Mouse (Mus musculus): Measurements from ENCODE around the gene Tert. TPM values are rescaled to one million over a fixed set of nuclear protein-coding genes. Genes with fewer than 3 reads are reported as not detected.

Gene Tert
- polyA plus RNA-seq, 1 experiment from 2014 or later = 4.2 TPM

GRCm38 (mm10) chr13:73646397-73647087, 19.8 kb downstream of the Tert start:
- ATAC-seq (ENCODE audit: low FRiP score, low TSS enrichment) = no peak
- no peak overlapping the region for H3K27ac ChIP-seq (replicated peaks; ENCODE audit: low read depth, low read length)
- H3K4me2 ChIP-seq (ENCODE audit: low read length) = no peak overlapping the region
- no peak overlapping the region for H3K4me3 ChIP-seq (replicated peaks; ENCODE audit: low read depth, low read length)
- no peaks in the 10 kb centered on the region for H3K4me1 ChIP-seq (ENCODE audit: control insufficient read depth, insufficient read depth, low read length)
- no peak overlapping the region for H3K9ac ChIP-seq (replicated peaks; ENCODE audit: low read length)
- H3K36me3 ChIP-seq (ENCODE audit: control insufficient read depth, insufficient read depth, low read length) = 0 out of 2 replicates have a peak, but pooled peaks cover 6% of the 10 kb centered on the region
- no peaks in the 10 kb centered on the region for H3K27me3 ChIP-seq (ENCODE audit: control insufficient read depth, insufficient read depth, low read length)
- H3K9me3 ChIP-seq (ENCODE audit: control insufficient read depth, low read length) = 0 out of 2 replicates have a peak, but pooled peaks cover 3% of the 10 kb centered on the region
- WGBS = 42% methylated on average over 6 of the region's 6 CpGs
- DNase-seq = peak; percentile 73

DNA sequence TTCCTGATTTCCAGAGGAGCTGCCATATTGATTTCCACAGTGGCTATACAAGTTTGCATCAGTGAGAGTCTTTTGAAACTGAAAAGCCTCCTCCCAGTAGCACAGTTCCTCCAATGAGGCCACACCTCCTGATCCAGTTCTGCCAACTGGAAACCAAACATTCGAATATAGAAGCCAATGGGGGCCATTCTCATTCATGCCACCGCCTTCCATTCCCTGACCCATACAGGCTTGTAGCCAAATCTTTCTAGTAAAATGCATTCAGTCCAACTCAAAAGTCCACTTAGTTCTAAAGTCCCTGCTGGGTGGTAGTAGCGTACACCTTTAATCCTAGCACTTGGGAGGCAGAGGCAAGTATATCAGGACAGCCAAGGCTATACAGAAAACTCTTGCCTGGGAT, 26.6 kb downstream of the Tert start:
- 83% methylated on average over 3 of the region's 3 CpGs for WGBS
- Histone ChIP-seq H3K9me3 (ENCODE audit: control insufficient read depth, low read length) (0 out of 2 replicates have a peak, but pooled peaks cover 3% of the 10 kb centered on the region), H3K4me2 (ENCODE audit: low read length) (no peak overlapping the region)

GRCm38 (mm10) chr13:73654976-73655375, 28.3 kb downstream of the Tert start:
- Histone ChIP-seq H3K4me3 (replicated peaks; ENCODE audit: low read depth, low read length) (no peak overlapping the region), H3K4me2 (ENCODE audit: low read length) (no peak overlapping the region), H3K27me3 (ENCODE audit: control insufficient read depth, insufficient read depth, low read length) (no peaks in the 10 kb centered on the region), H3K27ac (replicated peaks; ENCODE audit: low read depth, low read length) (no peak overlapping the region), H3K9ac (replicated peaks; ENCODE audit: low read length) (no peak overlapping the region), H3K36me3 (ENCODE audit: control insufficient read depth, insufficient read depth, low read length) (no peaks in the 10 kb centered on the region), H3K9me3 (ENCODE audit: control insufficient read depth, low read length) (0 out of 2 replicates have a peak, but pooled peaks cover 3% of the 10 kb centered on the region), H3K4me1 (ENCODE audit: control insufficient read depth, insufficient read depth, low read length) (no peaks in the 10 kb centered on the region)
- no peak for DNase-seq
- no peak for ATAC-seq (ENCODE audit: low FRiP score, low TSS enrichment)
- 80% methylated on average over 3 of the region's 3 CpGs for WGBS

More for the DNA sequence above, 26.6 kb downstream of the Tert start:
- H3K27me3 ChIP-seq (ENCODE audit: control insufficient read depth, insufficient read depth, low read length) = no peaks in the 10 kb centered on the region
- no peak overlapping the region for H3K9ac ChIP-seq (replicated peaks; ENCODE audit: low read length)
- no peak for ATAC-seq (ENCODE audit: low FRiP score, low TSS enrichment)
- no peak for DNase-seq
- H3K36me3 ChIP-seq (ENCODE audit: control insufficient read depth, insufficient read depth, low read length) = 0 out of 2 replicates have a peak, but pooled peaks cover 6% of the 10 kb centered on the region
- no peak overlapping the region for H3K4me3 ChIP-seq (replicated peaks; ENCODE audit: low read depth, low read length)
- H3K4me1 ChIP-seq (ENCODE audit: control insufficient read depth, insufficient read depth, low read length) = no peaks in the 10 kb centered on the region
- no peak overlapping the region for H3K27ac ChIP-seq (replicated peaks; ENCODE audit: low read depth, low read length)

- ATAC-seq (ENCODE audit: low FRiP score, low TSS enrichment) = no peak
- H3K36me3 ChIP-seq (ENCODE audit: control insufficient read depth, insufficient read depth, low read length) = no peaks in the 10 kb centered on the region
- H3K4me3 ChIP-seq (replicated peaks; ENCODE audit: low read depth, low read length) = no peak overlapping the region
- H3K4me2 ChIP-seq (ENCODE audit: low read length) = no peak overlapping the region
- no peaks in the 10 kb centered on the region for H3K9me3 ChIP-seq (ENCODE audit: control insufficient read depth, low read length)
- 53% methylated on average over 2 of the region's 2 CpGs for WGBS
- no peak for DNase-seq
- H3K4me1 ChIP-seq (ENCODE audit: control insufficient read depth, insufficient read depth, low read length) = no peaks in the 10 kb centered on the region
- no peak overlapping the region for H3K27ac ChIP-seq (replicated peaks; ENCODE audit: low read depth, low read length)
- no peaks in the 10 kb centered on the region for H3K27me3 ChIP-seq (ENCODE audit: control insufficient read depth, insufficient read depth, low read length)
- no peak overlapping the region for H3K9ac ChIP-seq (replicated peaks; ENCODE audit: low read length)
Observed at GRCm38 (mm10) chr13:73658953-73659352, 32.2 kb downstream of the Tert start.

DNA sequence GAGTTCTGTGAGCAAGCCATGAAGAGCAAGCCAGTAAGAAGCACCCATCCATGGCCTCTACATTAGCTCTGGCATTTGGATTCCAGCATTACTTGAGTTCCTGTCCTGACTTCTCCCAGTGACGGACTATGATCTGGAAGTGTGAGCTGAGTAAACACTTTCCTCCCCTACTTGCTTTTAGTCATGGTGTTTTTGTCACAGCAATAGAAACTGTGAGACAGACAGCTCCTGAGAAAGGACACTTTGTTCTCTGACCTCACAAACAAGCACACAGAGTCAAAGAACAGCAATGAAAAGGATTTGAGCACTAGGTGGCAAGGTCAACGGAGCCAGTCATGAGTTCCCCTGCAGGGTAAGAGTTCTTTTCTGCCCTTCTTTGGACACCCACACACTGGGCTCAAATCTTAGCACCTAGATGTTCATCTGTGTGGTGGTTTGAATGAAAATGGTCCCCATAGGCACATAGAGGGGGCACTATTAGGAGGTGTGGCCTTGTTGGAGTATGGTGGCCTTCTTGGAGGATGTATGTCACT, 33.5 kb downstream of the Tert start:
- Histone ChIP-seq H3K36me3 (ENCODE audit: control insufficient read depth, insufficient read depth, low read length) (no peaks in the 10 kb centered on the region), H3K9ac (replicated peaks; ENCODE audit: low read length) (no peak overlapping the region), H3K27ac (replicated peaks; ENCODE audit: low read depth, low read length) (no peak overlapping the region), H3K4me3 (replicated peaks; ENCODE audit: low read depth, low read length) (no peak overlapping the region), H3K27me3 (ENCODE audit: control insufficient read depth, insufficient read depth, low read length) (no peaks in the 10 kb centered on the region), H3K9me3 (ENCODE audit: control insufficient read depth, low read length) (no peaks in the 10 kb centered on the region), H3K4me2 (ENCODE audit: low read length) (no peak overlapping the region), H3K4me1 (ENCODE audit: control insufficient read depth, insufficient read depth, low read length) (no peaks in the 10 kb centered on the region)
- WGBS = 68% methylated on average over 2 of the region's 2 CpGs
- DNase-seq = no peak
- ATAC-seq (ENCODE audit: low FRiP score, low TSS enrichment) = no peak

GRCm38 (mm10) chr13:73675161-73675560, 48.5 kb downstream of the Tert start:
- no peak for ATAC-seq (ENCODE audit: low FRiP score, low TSS enrichment)

GRCm38 (mm10) chr13:73677853-73678252, 51.1 kb downstream of the Tert start, which contains the start of gene Slc6a18:
TSS of gene Slc6a18 (minus strand) at chr13:73678023.
- no peaks in the 10 kb centered on the region for H3K4me1 ChIP-seq (ENCODE audit: control insufficient read depth, insufficient read depth, low read length)
- no peaks in the 10 kb centered on the region for H3K36me3 ChIP-seq (ENCODE audit: control insufficient read depth, insufficient read depth, low read length)
- H3K9me3 ChIP-seq (ENCODE audit: control insufficient read depth, low read length) = no peaks in the 10 kb centered on the region
- H3K27me3 ChIP-seq (ENCODE audit: control insufficient read depth, insufficient read depth, low read length) = no peaks in the 10 kb centered on the region
- no peak within 1 kb of the TSS for H3K27ac ChIP-seq (replicated peaks; ENCODE audit: low read depth, low read length)
- ATAC-seq (ENCODE audit: low FRiP score, low TSS enrichment) = no peak
- H3K4me2 ChIP-seq (ENCODE audit: low read length) = no peak within 1 kb of the TSS
- H3K4me3 ChIP-seq (replicated peaks; ENCODE audit: low read depth, low read length) = no peak within 1 kb of the TSS
- DNase-seq = no peak
- no peak within 1 kb of the TSS for H3K9ac ChIP-seq (replicated peaks; ENCODE audit: low read length)
- WGBS = 84% methylated on average over 3 of the region's 3 CpGs

More at GRCm38 (mm10) chr13:73675161-73675560, 48.5 kb downstream of the Tert start:
- Histone ChIP-seq H3K27me3 (ENCODE audit: control insufficient read depth, insufficient read depth, low read length) (no peaks in the 10 kb centered on the region), H3K9ac (replicated peaks; ENCODE audit: low read length) (no peak overlapping the region), H3K4me3 (replicated peaks; ENCODE audit: low read depth, low read length) (no peak overlapping the region), H3K27ac (replicated peaks; ENCODE audit: low read depth, low read length) (no peak overlapping the region), H3K4me1 (ENCODE audit: control insufficient read depth, insufficient read depth, low read length) (no peaks in the 10 kb centered on the region), H3K4me2 (ENCODE audit: low read length) (no peak overlapping the region), H3K36me3 (ENCODE audit: control insufficient read depth, insufficient read depth, low read length) (no peaks in the 10 kb centered on the region), H3K9me3 (ENCODE audit: control insufficient read depth, low read length) (no peaks in the 10 kb centered on the region)
- DNase-seq = no peak
- 90% methylated on average over 7 of the region's 7 CpGs for whole genome bisulfite sequencing

DNA sequence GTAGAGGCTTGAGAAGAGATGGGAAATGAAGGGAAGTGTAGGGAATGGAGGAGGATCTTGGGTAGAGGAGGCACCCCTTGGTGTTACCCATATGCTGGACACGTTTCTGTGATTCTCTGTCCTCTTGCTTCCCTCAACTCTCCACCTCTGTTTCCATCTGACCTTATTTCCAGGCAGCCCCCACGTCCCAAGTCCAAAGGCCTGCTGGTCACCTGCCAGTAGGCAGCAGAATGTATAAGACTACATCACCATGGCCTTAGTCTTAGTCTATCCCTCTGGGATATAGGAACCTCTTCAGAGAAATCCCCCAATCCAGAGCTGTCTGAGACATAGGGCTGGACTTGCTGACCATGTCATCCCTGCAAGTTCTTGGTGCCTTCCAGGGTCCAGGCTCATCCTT, 52.6 kb downstream of the Tert start:
- Histone ChIP-seq H3K4me1 (ENCODE audit: control insufficient read depth, insufficient read depth, low read length) (no peaks in the 10 kb centered on the region), H3K27me3 (ENCODE audit: control insufficient read depth, insufficient read depth, low read length) (no peaks in the 10 kb centered on the region), H3K9me3 (ENCODE audit: control insufficient read depth, low read length) (no peaks in the 10 kb centered on the region), H3K36me3 (ENCODE audit: control insufficient read depth, insufficient read depth, low read length) (no peaks in the 10 kb centered on the region), H3K4me2 (ENCODE audit: low read length) (no peak overlapping the region), H3K27ac (replicated peaks; ENCODE audit: low read depth, low read length) (no peak overlapping the region), H3K4me3 (replicated peaks; ENCODE audit: low read depth, low read length) (no peak overlapping the region), H3K9ac (replicated peaks; ENCODE audit: low read length) (no peak overlapping the region)
- WGBS = 59% methylated on average over 2 of the region's 2 CpGs
- DNase-seq = no peak
- ATAC-seq (ENCODE audit: low FRiP score, low TSS enrichment) = no peak

GRCm38 (mm10) chr13:73680394-73680793, 53.7 kb downstream of the Tert start:
- 38% methylated on average over 1 of the region's 1 CpGs for WGBS

More at GRCm38 (mm10) chr13:73680394-73680793, 53.7 kb downstream of the Tert start:
- DNase-seq (no peak), ATAC-seq (ENCODE audit: low FRiP score, low TSS enrichment) (no peak)
- Histone ChIP-seq H3K4me2 (ENCODE audit: low read length) (no peak overlapping the region), H3K27ac (replicated peaks; ENCODE audit: low read depth, low read length) (no peak overlapping the region), H3K9me3 (ENCODE audit: control insufficient read depth, low read length) (no peaks in the 10 kb centered on the region), H3K27me3 (ENCODE audit: control insufficient read depth, insufficient read depth, low read length) (no peaks in the 10 kb centered on the region), H3K9ac (replicated peaks; ENCODE audit: low read length) (no peak overlapping the region), H3K4me1 (ENCODE audit: control insufficient read depth, insufficient read depth, low read length) (no peaks in the 10 kb centered on the region), H3K4me3 (replicated peaks; ENCODE audit: low read depth, low read length) (no peak overlapping the region), H3K36me3 (ENCODE audit: control insufficient read depth, insufficient read depth, low read length) (no peaks in the 10 kb centered on the region)
